Mouse (Mus musculus) brain, adult 2 months (tissue): ENCODE data around the gene Cd247.

Experiments used
- DNase-seq: peaks from one replicate; pipeline ENCODE4 v3.0.0; 2011; ENCODE audit warnings: low read depth, low spot score

Gene Cd247

DNA sequence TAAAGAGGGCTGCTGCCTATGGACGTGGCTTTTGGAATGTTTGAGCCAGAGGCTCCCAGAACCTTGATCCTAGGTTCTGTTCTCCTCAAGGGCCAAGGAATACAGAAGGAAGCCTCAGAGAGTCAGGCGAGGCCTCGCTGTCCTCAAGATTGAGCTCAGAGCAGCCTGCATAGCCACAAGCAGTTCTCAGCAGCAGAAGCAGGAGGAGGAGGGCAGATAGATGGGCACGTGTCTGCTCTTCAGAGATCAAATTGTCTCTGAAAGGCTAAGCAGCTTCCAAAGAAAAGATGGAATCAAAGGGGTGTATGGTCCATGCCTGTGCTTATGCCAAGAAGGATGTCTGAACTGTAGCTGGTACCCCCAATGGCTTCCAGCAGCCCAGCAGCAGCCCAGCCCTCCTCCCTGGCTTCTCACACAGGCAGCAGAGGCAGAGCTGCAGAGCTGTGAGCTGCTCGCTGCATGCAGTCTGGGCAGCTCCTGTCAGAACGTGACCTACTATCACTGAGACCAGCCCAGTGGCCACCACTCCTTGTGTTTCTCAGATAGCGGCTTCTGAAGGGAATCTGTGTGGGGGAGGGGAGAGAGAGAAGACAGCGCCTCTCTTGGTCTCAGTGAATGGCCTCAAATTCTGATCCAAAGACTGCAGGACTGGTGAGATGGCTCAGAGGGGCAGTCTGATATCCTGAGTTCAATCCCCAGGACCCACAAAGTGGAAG lies 29.8 kb downstream of the Cd247 start:
- DNase-seq = no peak

DNA sequence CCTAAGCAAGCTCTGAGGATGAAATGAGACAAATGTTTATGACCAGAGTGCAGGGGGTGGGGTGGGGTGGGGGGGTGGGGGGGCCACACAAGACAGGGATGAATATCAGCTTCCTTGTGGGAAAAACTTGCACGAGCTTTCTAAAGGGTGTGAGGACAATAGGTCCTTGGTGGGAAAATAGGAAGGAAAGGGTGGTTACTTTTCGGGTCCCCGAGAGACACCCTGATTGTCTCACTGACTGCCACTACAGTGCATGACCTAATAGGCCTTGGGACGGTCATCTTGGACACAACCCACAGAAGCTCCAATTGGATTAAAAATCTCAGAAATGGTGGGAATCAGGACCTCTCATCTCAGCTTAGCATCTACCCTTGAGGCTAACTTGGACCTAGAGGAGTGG lies 30.7 kb downstream of the Cd247 start:
- DNase-seq = no peak

DNA sequence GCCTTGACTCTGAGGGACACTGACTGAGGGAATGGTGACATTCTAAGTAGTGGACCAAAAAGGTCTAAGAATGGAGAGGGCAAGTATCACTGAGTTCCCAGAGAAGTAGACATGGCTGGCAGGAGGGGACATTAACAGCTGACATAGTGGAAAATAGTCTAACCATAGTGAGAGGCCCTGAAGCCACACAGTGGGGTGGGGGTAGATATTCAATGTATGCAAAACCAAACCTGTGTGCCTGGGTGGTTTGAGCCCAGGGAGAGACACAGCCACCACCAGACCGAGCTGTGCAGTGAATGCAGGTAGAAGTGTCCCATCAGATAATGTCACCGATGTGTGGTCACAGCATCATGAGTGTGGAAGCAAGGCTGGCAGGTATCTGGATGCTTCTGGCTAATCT lies 33.5 kb downstream of the Cd247 start:
- no peak for DNase-seq

DNA sequence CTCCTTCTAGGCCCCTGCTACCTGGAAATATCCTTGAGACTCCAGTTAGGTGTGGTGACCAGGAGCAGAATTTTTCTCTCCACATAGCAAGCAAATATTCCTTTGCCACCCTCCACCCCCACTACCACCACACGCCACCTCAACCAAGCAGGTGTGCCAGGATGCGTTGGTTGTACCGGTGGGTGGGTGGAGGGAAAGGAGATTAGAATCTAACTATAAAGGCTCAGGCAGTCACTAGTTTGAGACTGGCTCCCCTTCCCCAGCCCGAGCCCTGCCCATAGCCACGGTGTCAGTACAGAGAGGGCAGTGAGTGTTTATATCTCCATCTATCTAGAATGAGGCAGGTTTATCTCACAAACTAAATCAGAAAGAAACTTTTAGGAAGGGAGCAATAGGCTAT lies 39.7 kb downstream of the Cd247 start:
- DNase-seq = no peak

DNA sequence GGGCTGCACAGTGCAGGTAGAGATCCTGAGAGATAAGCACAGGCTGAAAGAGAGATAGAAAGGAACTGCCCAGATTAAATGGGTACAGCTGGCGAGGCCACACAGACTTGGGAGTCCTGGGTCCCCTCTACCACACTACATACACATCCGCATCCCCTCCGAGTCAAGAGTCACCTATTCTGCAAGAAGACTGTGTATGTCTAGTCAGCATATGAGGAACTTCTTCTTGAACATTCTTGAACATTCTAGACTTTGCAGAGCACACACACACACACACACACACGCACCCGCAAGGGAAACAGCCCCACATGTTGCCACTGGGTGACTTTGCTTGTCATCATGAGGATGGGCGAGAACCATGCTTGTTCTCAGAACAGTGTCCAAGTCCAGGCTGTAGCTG lies 40.1 kb downstream of the Cd247 start:
- no peak for DNase-seq

DNA sequence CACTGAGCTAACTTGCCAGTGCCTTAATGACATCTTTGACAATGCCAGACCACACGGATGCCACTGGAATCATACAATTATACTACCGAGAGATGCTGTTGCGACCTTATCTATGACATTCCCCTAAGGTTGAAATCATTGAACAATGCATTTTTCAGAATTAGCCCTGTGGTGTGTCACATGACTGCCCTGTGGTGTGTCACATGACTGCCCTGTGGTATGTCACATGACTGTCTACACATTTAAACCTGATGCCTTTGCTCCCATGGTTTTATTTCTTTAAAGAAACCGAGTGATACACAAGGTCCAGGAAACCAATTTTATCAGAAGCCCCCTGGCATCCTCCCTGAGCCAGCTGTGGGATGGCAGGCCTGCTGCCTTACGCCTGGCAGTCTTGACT lies 41.4 kb downstream of the Cd247 start:
- DNase-seq = no peak

DNA sequence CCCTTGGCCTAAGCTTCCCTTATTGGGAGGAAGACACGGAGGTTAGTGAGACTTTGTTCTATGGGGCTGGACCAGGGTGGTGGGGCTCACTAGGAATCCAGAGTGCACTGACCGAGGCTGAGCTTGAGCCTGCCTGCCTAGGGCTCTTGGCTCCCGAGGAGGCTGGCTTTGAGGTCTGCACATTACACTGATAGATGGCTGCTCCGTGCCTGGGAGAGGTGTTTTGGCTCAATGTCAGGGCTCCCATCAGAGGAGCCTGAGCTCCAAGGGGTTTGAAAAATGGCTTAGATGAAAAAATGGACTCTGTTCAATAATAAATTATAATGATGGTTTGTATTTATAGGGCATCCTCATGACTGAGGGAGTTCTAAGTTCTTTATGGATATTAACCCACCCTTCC lies 44.8 kb downstream of the Cd247 start:
- no peak for DNase-seq

DNA sequence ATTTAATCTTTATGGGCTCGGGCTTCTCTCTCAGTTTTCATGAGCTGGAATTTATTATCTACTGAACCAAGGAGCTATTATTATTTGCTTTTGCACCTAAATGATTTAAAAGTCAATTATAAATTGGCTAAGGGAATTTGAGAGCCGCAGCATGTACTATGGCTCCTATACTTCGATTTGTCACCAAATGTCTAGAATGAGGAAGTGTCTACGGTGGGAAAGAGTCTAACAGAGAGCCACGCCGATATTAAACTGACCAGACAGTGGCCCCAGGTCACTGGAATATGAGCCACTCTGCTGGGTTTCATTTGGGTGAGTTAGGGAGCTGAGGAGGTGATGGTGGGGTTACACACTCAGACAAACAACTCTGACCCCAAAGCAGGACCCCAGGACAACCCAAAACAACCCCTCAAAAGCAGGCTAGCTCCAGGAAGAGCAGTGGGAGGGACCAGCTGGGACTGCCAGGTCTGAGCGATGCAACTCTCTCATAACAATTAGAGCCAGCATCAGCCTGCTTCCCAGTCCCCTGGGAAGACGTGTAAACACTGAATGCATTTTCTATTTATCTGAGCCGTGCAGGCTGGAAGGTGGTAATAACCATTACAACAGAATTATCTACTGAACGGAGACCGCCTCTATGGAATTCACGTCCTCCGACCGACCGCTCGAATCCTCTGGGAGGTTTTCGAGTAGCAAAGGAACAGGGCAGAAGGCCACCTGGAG lies 45.6 kb downstream of the Cd247 start:
- DNase-seq = no peak

DNA sequence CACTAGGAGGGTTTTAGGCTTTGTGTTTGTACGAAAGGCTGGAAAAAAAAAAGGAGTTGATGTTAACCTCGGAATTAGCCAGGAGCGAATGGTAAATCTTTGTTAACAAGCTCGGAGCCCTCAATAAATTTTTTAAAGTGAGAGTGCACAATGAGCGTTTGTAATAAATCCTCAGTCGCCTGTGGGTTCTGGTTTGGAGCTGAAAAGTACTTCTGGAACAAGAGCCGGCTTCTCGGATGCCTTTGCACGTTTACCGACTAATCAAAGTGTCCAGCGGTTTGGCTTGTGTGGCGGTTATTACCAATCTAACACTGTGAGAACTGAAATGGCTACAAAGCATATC lies 46.1 kb downstream of the Cd247 start:
- no peak for DNase-seq

DNA sequence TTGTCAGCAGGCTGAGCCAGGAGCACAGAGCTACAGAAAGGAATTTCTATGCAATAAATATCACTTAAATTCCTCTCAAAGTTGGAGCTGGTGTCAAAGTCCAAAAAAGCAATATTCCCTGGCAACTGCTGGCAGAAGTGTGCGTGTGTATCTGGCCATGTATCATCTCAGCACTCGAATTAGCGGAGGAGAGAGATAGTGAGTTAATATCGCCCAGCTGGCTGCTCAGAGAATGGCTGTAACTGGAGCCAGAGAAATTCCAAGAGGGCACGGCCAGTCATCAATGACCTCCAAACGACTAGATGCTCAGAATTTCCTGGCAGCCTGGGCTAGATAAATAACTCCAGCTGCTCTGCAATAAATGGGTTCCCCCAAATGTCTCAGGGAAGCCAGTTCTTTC lies 48.0 kb downstream of the Cd247 start:
- peak; percentile 16 for DNase-seq

DNA sequence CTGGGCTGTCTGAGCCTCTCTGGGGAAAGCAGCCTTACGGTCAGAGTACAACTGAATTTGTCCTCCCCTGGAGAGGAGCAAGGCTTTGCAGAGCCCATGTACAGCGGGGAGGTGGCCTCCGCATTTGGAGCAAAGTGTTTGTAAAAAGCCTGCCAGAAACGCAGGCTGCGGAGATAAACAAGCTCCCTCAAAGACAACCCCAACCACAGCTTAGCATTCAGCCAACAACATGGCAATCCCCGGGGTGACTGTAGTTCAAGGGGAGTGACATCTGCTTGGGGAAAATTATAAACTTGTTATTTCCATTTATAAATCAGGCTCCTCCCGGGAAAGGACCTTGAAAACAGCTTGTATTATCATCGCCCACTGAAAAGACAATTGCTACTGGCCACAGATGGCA lies 49.1 kb downstream of the Cd247 start:
- peak; percentile 35 for DNase-seq

DNA sequence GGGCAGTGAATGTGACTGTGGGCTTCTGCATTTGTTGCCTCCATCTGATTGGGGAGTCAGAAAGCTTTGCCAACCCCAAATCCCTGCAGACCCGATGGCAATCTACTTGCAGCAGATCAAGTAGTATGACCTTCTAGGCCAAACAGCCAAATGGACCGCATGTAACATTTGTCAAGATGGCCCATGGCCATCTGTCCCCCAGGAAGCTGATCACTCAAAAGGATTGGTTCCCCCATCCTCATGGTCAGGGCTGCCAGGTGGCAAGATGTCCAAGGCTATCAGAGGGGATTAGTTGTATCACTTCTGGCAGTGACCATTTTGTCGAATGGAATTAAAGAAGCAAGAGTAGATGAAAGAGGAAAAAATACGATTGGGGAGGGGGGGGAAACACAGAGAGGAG lies 50.7 kb downstream of the Cd247 start:
- no peak for DNase-seq

DNA sequence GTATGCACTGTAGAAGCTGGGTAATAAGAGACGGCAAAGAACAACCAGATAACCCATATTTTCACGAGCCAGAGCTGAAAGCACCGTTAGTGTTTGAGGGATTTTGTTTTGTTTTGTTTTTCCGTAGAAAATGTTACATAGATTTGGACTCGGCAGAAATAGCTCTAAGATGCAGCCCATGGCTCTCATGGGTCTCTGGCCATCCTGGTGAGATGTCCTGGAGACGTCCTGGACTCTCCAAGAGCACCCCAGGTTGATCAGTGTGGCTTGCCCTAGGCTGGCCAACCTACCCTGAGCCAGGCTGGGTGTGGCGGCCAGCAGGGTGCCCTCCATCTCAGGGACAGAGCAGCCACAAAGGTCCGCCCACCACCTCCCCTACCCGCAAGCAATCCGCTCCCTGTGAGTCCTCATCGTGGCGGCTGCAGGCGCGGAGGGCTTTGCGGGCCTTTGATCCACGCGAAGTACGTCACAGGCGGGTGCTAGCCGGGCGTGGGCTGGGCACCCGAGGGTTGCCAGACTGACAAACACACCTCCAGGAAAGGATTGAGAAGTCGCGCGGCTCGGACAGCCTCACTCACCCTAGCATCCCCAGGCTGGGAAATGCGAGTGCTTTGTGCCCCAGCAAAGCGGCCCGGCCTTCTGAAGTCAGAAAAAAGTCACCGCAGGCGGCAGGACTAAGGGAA lies 52.2 kb downstream of the Cd247 start:
- peak; percentile 35 for DNase-seq

DNA sequence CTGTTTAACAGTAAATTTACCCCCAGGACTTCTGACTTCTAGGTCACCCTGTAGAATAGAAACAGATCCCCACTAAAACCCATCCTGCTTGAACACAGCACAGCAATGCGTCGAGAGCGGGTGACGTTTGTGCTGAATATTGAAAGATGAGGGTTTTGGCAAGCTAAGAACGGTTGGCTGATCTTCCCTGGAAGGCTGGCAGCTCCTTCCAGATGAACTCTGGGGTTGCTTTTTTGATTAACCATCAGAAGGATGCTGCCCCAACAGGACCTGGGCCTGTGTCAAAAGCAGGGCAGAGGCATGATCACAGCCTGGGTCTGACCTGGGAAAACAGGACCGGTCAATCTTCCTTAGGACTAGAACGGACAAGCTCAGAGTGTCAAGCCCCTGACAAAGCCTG lies 53.7 kb downstream of the Cd247 start:
- no peak for DNase-seq

DNA sequence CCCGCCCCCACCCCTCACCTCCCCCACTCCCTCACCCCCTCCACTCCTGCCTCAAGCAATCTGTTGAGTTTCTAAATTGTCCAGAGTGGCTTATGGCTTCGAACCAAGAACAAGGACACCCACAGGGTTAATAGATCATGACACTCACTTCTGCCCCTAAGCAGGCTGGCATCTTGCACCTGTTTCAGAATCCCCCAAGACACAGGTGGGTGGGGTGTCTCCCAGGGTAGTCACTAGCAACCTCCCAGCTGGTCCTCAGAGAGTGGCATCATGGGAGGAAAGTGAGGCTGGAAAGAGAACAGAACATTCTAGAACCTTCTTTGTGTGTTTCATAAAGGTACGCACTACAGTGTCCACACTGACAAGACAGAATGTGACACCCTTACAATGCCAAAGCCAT lies 55.1 kb downstream of the Cd247 start:
- no peak for DNase-seq

DNA sequence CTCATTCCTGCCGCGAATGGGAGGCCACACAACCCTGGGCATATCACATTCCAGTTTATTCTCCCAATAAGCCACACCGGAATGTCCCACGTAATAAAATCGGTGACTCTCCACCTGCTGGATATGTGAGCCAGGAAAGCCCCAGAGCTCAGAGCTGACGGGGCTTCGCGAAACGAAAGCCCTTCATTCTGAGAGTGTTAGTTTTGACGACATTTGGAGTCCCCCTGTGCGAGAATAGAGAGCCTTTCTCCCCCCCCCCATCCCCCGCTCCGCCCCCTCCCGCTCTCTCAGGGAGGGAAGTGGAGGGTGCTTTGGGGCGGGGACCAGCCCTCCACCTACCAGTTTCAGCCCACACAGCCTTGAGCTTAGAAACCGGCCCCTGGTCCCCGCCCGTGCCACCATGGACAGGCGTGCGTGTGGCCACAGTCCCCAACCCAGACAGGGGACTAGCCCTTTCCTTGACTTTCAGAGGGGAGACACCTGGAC lies 56.0 kb downstream of the Cd247 start:
- DNase-seq = no peak

DNA sequence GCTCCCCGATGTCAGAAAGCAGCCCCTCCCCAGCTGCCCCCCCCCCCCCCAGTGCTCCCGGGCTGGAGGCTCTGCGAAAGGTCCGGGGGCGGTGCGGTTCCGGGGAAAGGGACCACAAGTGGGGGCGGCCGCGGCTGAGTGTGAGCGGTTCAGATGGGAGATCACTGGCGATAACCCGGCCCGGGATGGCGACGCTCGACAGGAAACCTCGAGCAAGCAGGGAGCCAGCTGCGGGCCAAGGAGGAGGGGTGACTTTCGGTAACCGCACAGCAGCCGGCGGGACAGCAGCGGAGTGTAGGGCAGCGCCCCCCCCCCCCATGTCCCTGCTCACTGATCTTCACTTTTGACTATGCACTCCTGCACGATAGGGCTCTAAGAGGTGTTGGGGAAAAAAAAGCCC lies 56.5 kb downstream of the Cd247 start:
- no peak for DNase-seq

DNA sequence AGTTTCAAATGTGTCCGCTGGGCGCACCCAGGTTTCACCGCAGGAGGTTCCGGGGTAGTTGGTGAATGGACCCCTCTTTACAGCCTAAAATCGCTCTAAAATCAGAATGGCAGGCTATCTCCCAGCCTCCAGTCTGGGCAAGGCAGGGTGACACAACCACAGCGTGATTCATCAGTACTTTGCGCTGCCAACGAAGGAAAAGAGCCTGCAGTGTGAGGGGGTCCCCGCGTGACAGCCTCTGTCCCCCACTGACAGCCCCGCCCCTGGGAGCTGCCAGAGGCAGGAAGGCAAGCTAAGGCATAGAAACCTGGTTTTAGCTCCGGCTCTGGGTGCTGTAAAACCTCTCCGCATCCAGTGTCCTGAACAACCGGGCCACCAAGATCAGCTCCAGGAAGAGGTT lies 56.9 kb downstream of the Cd247 start:
- peak; percentile 50 for DNase-seq

DNA sequence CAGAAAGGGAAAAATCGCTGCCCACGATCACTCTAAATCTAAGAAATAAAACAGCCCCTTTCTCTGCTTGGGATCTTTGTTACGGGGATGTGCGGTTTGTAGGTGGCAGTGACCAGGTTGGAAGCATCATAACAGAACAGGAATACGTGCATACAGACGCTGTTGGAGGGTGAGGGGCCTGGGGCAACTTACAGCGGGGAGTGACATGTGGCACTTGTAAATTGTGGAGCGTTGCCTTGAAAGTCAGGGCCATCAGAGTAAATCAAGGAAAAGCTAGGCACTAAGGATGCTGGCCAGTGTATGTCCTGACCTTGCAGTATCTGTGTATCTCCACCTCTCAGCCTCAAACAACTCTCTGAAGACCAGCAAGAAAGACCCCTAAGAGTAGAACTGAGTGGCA lies 59.9 kb downstream of the Cd247 start:
- no peak for DNase-seq

DNA sequence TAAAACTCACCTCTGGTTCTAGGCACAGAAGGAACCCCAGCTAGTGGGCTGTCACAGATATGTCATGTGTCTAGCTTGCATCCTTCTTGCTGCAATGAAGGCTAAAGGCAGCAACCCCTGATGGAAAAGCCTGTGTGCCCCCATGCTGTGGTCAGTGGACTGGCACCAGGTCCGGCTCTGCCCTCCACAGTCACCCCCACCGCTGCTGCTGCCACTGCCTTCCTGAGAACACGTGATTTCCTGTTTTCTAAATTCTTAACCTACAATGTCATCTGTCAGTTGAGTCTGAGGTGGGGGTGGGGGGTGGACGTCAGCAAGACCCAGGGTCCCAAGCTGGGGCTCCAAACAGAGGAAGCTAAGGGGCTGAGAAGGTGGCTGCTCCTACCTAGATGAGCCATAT lies 60.4 kb downstream of the Cd247 start:
- no peak for DNase-seq

DNA sequence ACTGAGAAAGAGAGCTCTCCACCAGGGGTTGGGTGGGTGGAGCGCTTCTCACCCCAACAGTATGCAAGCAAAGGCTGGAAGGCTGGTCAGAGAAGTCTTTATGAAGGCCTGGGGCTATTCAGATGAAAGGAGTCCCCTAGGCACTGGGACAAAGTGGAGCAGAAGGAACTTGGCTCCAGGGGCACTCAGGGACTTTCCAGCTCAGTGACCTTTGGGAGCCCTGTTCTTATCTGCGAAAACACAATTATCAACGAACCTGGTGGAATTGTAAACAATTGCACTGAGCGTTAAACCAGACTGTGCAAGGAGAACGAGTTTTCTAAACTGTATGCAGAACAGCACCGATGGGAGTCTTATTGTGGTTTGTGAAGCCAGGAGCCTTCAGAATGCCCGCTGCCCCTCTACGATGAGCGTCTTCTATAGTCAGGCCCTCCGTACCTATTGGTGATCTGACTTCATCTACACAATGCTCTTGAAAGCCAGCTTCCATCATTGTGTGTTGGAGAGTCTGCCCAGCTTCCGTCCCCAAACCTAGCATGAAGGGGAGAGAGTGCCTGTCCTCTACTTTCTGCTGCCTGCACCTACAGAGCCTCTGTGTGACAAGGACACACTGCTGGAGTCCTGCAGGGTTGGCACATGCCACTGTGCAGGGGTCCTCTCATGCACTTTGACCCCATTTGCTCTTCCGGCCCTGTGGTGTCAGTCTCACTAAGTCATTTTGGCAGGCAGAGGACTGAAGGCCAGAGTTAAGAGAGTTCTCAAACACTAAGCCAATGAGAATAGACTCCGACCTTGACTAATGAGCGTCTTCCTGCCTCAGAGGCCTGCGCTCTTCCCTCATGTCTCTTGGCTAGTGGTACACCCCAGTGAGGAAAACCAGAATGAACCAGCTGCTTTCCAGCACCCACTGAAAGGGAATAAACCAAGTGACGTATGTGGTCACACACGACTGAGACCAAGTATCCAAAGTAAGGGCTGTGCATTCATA lies 61.3 kb downstream of the Cd247 start:
- DNase-seq = no peak

DNA sequence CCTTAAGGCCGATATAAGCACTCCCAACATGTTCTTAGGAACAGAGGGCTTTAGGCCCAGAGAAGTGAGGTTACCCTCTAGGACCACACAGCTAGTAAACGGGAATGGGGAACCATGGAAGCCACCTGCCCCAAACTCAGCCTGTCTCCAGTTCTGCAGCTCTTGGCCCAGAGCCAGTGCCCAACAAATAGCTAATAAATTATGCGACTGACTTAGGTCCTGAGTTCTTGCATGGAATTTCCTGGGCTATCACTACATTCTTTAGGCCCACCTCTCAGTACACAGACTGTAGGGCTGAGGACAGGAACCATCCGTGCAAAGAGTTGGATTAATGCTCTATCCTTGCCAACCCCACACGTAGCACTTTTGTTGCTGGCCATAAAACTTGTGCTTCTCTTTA lies 63.6 kb downstream of the Cd247 start:
- no peak for DNase-seq
